Mouse (Mus musculus): Measurements from ENCODE around the gene Cacfd1. TPM values are rescaled to one million over a fixed set of nuclear protein-coding genes. Genes with fewer than 3 reads are reported as not detected.

Gene Cacfd1
- polyA plus RNA-seq (2021; fragmentation: Nextera tagmentation) = 50.6 and 54.3 TPM in 2 replicates
- long read RNA-seq, experiment 1, transcript Cacfd1-204 (6 exons, 1,648 nt) = minor isoform, 7 of 234 reads
- long read RNA-seq, experiment 1, transcript Cacfd1-205 (5 exons, 2,689 nt) = minor isoform, 45 of 234 reads
- long read RNA-seq, experiment 1, transcript Cacfd1-202 (3 exons, 2,194 nt) = major isoform, 126 of 234 reads
- long read RNA-seq, experiment 1, transcript Cacfd1-203 (4 exons, 1,286 nt) = minor isoform, 30 of 234 reads
- long read RNA-seq, experiment 1, partial matches to known transcripts = 8 of 234 reads
- long read RNA-seq, experiment 1, other reads (novel, unspliced or antisense) = 18 of 234 reads
- long read RNA-seq, experiment 2, transcript Cacfd1-205 (5 exons, 2,689 nt) = minor isoform, 14 of 61 reads
- long read RNA-seq, experiment 2, transcript Cacfd1-202 (3 exons, 2,194 nt) = major isoform, 25 of 61 reads
- long read RNA-seq, experiment 2, transcript Cacfd1-203 (4 exons, 1,286 nt) = minor isoform, 16 of 61 reads
- long read RNA-seq, experiment 2, partial matches to known transcripts = 2 of 61 reads
- long read RNA-seq, experiment 2, other reads (novel, unspliced or antisense) = 2 of 61 reads

GRCm38 (mm10) chr2:27009714-27010244 is at the start of gene Cacfd1:
TSS of gene Cacfd1 (plus strand) at chr2:27009926.

GRCm38 (mm10) chr2:26963923-26964723 is 45.6 kb upstream of the Cacfd1 start, which contains the start of gene Rexo4:
TSS of gene Rexo4 (minus strand) at chr2:26964386.

GRCm38 (mm10) chr2:26973116-26973515 is 36.6 kb upstream of the Cacfd1 start, which contains the start of gene Adamts13:
TSS of gene Adamts13 (plus strand) at chr2:26973416.

GRCm38 (mm10) chr2:27027618-27028436 is 18.1 kb downstream of the Cacfd1 start, which contains the start of gene Slc2a6:
TSS of gene Slc2a6 (minus strand) at chr2:27027998.

Other genes with a start within 250 kb of the Cacfd1 start
- gene Abo, start 144.9 kb upstream of the Cacfd1 start, polyA plus RNA-seq (2021; fragmentation: Nextera tagmentation) = not detected in 2 replicates
- 6.3 and 7.2 TPM in 2 replicates for gene Surf6, start 107.0 kb upstream of the Cacfd1 start, polyA plus RNA-seq (2021; fragmentation: Nextera tagmentation)
- 49.3 and 51.7 TPM in 2 replicates for gene Med22, start 99.2 kb upstream of the Cacfd1 start, polyA plus RNA-seq (2021; fragmentation: Nextera tagmentation)
- gene Rpl7a, start 99.2 kb upstream of the Cacfd1 start, polyA plus RNA-seq (2021; fragmentation: Nextera tagmentation) = 264 and 364 TPM in 2 replicates
- gene Surf2, start 93.6 kb upstream of the Cacfd1 start, polyA plus RNA-seq (2021; fragmentation: Nextera tagmentation) = 31.4 and 37.8 TPM in 2 replicates
- 146 and 154 TPM in 2 replicates for gene Surf1, start 93.4 kb upstream of the Cacfd1 start, polyA plus RNA-seq (2021; fragmentation: Nextera tagmentation)
- gene Surf4, start 76.0 kb upstream of the Cacfd1 start, polyA plus RNA-seq (2021; fragmentation: Nextera tagmentation) = 57.1 and 82.6 TPM in 2 replicates
- 0.08 and 0.23 TPM in 2 replicates for gene Stkld1, start 75.9 kb upstream of the Cacfd1 start, polyA plus RNA-seq (2021; fragmentation: Nextera tagmentation)
- gene Rexo4, start 45.5 kb upstream of the Cacfd1 start, polyA plus RNA-seq (2021; fragmentation: Nextera tagmentation) = 33.9 and 41.7 TPM in 2 replicates
- gene Adamts13, start 36.5 kb upstream of the Cacfd1 start, polyA plus RNA-seq (2021; fragmentation: Nextera tagmentation) = 7.2 and 7.7 TPM in 2 replicates
- gene Slc2a6, start 18.1 kb downstream of the Cacfd1 start, polyA plus RNA-seq (2021; fragmentation: Nextera tagmentation) = 24.5 and 26.3 TPM in 2 replicates
- gene Mymk, start 62.3 kb downstream of the Cacfd1 start, polyA plus RNA-seq (2021; fragmentation: Nextera tagmentation) = 0.20 and 0.31 TPM in 2 replicates
- 21.2 and 33.4 TPM in 2 replicates for gene Adamtsl2, start 69.5 kb downstream of the Cacfd1 start, polyA plus RNA-seq (2021; fragmentation: Nextera tagmentation)
- 69.7 and 105 TPM in 2 replicates for gene Fam163b, start 132.6 kb downstream of the Cacfd1 start, polyA plus RNA-seq (2021; fragmentation: Nextera tagmentation)
- 0.26 and 0.27 TPM in 2 replicates for gene Dbh, start 155.3 kb downstream of the Cacfd1 start, polyA plus RNA-seq (2021; fragmentation: Nextera tagmentation)
- 2.7 and 3.6 TPM in 2 replicates for gene Sardh, start 238.4 kb downstream of the Cacfd1 start, polyA plus RNA-seq (2021; fragmentation: Nextera tagmentation)